Mouse (Mus musculus) frontal cortex, postnatal 14 days (tissue): ENCODE measurements at regions not wholly inside any gene's neighbourhood (a gene's known extent, or its start where the extent isn't known, plus 50 kb on each side); places are given as distances from the start of the nearest gene placed in this dataset.

Experiments
- DNase-seq, 2 experiments: peaks; one replicate each; pipeline ENCODE4 v3.0.0; 2022; ENCODE audit warnings: low spot score in 2 of 2

GRCm38 (mm10) chr1:103762044-103762663 is 1006.2 kb upstream of the Cdh20 start:
- no peak for DNase-seq

- peak in 1 of 2 experiments; percentile 4 for DNase-seq
Measured at GRCm38 (mm10) chr1:103762745-103763144, 1005.6 kb upstream of the Cdh20 start.

- peak in 1 of 2 experiments; percentile 3 for DNase-seq
Measured at GRCm38 (mm10) chr1:103767315-103767714, 1001.0 kb upstream of the Cdh20 start.

GRCm38 (mm10) chr1:103784692-103785091 is 983.6 kb upstream of the Cdh20 start:
- DNase-seq: no peak

- DNase-seq: no peak
Measured at GRCm38 (mm10) chr1:103796337-103796736, 972.0 kb upstream of the Cdh20 start.

GRCm38 (mm10) chr1:103799343-103799742 is 969.0 kb upstream of the Cdh20 start:
- no peak for DNase-seq

- no peak for DNase-seq
Measured at GRCm38 (mm10) chr1:103817946-103818345, 950.4 kb upstream of the Cdh20 start.
